In genomic region chr16:63863181-63863580, GRCm38 (mm10) we compare ENCODE assay signal across 8 mouse cellular contexts. TPM values are rescaled to one million over a fixed set of nuclear protein-coding genes. Genes with fewer than 3 reads are reported as not detected.
DNase-seq lines count a peak whose midpoint lies in the region; ATAC-seq and TF ChIP-seq lines count a peak whose summit lies in the region.

No protein-coding gene starts in this region.

- H3K9me3 ChIP-seq in kidney, embryonic 14.5 days (ENCODE audit: control insufficient read depth, low read length): no peaks in the 10 kb centered on the region
- no peaks in the 10 kb centered on the region for H3K9me3 ChIP-seq in forebrain, embryonic 15.5 days
- no peaks in the 10 kb centered on the region for H3K9me3 ChIP-seq in limb, embryonic 13.5 days

- H3K27ac ChIP-seq in kidney, embryonic 14.5 days (ENCODE audit: low read depth, low read length): no peak overlapping the region
- H3K27ac ChIP-seq in cerebellum, adult 2 months (ENCODE audit: insufficient read depth, low read length): no peak overlapping the region
- peak overlapping the region; percentile 94 for H3K27ac ChIP-seq in forebrain, embryonic 15.5 days (replicated peaks)
- no peak overlapping the region for H3K27ac ChIP-seq in limb, embryonic 13.5 days

- TF ChIP-seq CTCF in cerebellum, adult 2 months (IDR thresholded peaks at IDR 0.05; ENCODE audit: borderline replicate concordance, insufficient read depth, low read depth, low read length): no peak

- H3K4me1 ChIP-seq in kidney, embryonic 14.5 days (ENCODE audit: control insufficient read depth, insufficient read depth, low read length): no peaks in the 10 kb centered on the region
- peaks cover 2% of the 10 kb centered on the region; the same call in 1 of the 2 replicates for H3K4me1 ChIP-seq in cerebellum, adult 2 months (ENCODE audit: control insufficient read depth, insufficient read depth, low read length)
- peaks cover 11% of the 10 kb centered on the region for H3K4me1 ChIP-seq in forebrain, embryonic 15.5 days
- H3K4me1 ChIP-seq in limb, embryonic 13.5 days: 0 out of 2 replicates have a peak, but pooled peaks cover 3% of the 10 kb centered on the region

- DNase-seq in kidney, postnatal 36 days: no peak
- peak; percentile 52 to 54 for DNase-seq in cerebellum, adult 2 months
- peak; percentile 41 to 44 for DNase-seq in right cerebral cortex, postnatal 10 days (ENCODE audit: low spot score in 2 of 2)
- DNase-seq in ovary, adult 18-20 months (ENCODE audit: low spot score): no peak
- no peak for DNase-seq in adrenal gland, postnatal 25 days

- no peak for TF ChIP-seq POLR2A in cerebellum, adult 2 months (IDR thresholded peaks at IDR 0.05; ENCODE audit: borderline replicate concordance, insufficient read depth, low read length)

- ATAC-seq in kidney, embryonic 14.5 days (ENCODE audit: low FRiP score, low TSS enrichment): no peak
- ATAC-seq in forebrain, embryonic 15.5 days (replicated peaks): peak; percentile 76
- ATAC-seq in limb, embryonic 13.5 days (ENCODE audit: low FRiP score, low read depth): peak; percentile 18; the same call in 1 of the 2 replicates

- no peak overlapping the region for H3K9ac ChIP-seq in kidney, embryonic 14.5 days (ENCODE audit: low read depth, low read length)
- peak overlapping the region; percentile 79 for H3K9ac ChIP-seq in forebrain, embryonic 15.5 days (replicated peaks)
- H3K9ac ChIP-seq in limb, embryonic 13.5 days: peak overlapping the region; percentile 71

- WGBS in kidney, embryonic 14.5 days: 2% methylated on average over 12 of the region's 12 CpGs
- WGBS in cerebellum, adult 2 months: under 1% methylated on average over 12 of the region's 12 CpGs
- under 1% methylated on average over 12 of the region's 12 CpGs for WGBS in forebrain, embryonic 15.5 days
- WGBS in limb, embryonic 13.5 days: under 1% methylated on average over 12 of the region's 12 CpGs

- H3K4me3 ChIP-seq in kidney, embryonic 14.5 days (ENCODE audit: low read length): peak overlapping the region; percentile 60
- H3K4me3 ChIP-seq in cerebellum, adult 2 months (replicated peaks; ENCODE audit: insufficient read depth, low read depth, low read length): peak overlapping the region; percentile 98
- H3K4me3 ChIP-seq in forebrain, embryonic 15.5 days: peak overlapping the region; percentile 74
- H3K4me3 ChIP-seq in limb, embryonic 13.5 days: peak overlapping the region; percentile 65

- H3K4me2 ChIP-seq in kidney, embryonic 14.5 days (replicated peaks; ENCODE audit: low read depth, low read length): peak overlapping the region; percentile 89
- peak overlapping the region; percentile 65 for H3K4me2 ChIP-seq in forebrain, embryonic 15.5 days (replicated peaks)
- peak overlapping the region; percentile 94 for H3K4me2 ChIP-seq in limb, embryonic 13.5 days (replicated peaks)

- peaks cover 15% of the 10 kb centered on the region; the same call in 1 of the 2 replicates for H3K27me3 ChIP-seq in kidney, embryonic 14.5 days (ENCODE audit: control insufficient read depth, insufficient read depth, low read length)
- no peaks in the 10 kb centered on the region for H3K27me3 ChIP-seq in cerebellum, adult 2 months (ENCODE audit: control insufficient read depth, insufficient read depth, low read length)
- no peaks in the 10 kb centered on the region for H3K27me3 ChIP-seq in forebrain, embryonic 15.5 days
- H3K27me3 ChIP-seq in limb, embryonic 13.5 days: peaks cover 49% of the 10 kb centered on the region

- no peaks in the 10 kb centered on the region for H3K36me3 ChIP-seq in kidney, embryonic 14.5 days (ENCODE audit: control insufficient read depth, insufficient read depth, low read length)
- H3K36me3 ChIP-seq in forebrain, embryonic 15.5 days: no peaks in the 10 kb centered on the region
- no peaks in the 10 kb centered on the region for H3K36me3 ChIP-seq in limb, embryonic 13.5 days

RNA-seq across cellular contexts. Expression of gene Epha3, which starts 0.8 kb away (rescaled TPM):
- polyA plus RNA-seq in kidney, embryonic 14.5 days (2014; fragmentation: Nextera tagmentation; extraction: Ambion mirVana): 7.2 and 11.7 TPM in 2 replicates
- polyA plus RNA-seq in cerebellum, adult 2 months (2012; rRNA removed): 5.3 and 6.4 TPM in 2 replicates
- 85.2 and 95.2 TPM in 2 replicates for polyA plus RNA-seq in forebrain, embryonic 15.5 days (2015; fragmentation: Nextera tagmentation; extraction: Ambion mirVana)
- 36.1 and 45.3 TPM in 2 replicates for polyA plus RNA-seq in limb, embryonic 13.5 days (2015; fragmentation: Nextera tagmentation; extraction: Ambion mirVana)
- total RNA-seq in adrenal gland, postnatal 25 days (2021): 1.6 and 2.3 TPM in 2 replicates

Comparison
In these comparisons a context has a peak if more than half of its experiments do, and no peak if none do; other contexts are left out.
1. DNase-seq: peak in cerebellum, adult 2 months (2 of 2) and right cerebral cortex, postnatal 10 days (2 of 2); none in kidney, postnatal 36 days (0 of 2), ovary, adult 18-20 months (single experiment) and adrenal gland, postnatal 25 days (single experiment).
2. Peak in every context shown above with its lines, with median percentiles within 50 percentile points of each other: H3K4me2 ChIP-seq and H3K4me3 ChIP-seq.